Mouse (Mus musculus) heart, embryonic 14.5 days (tissue): ENCODE data around the gene Zbtb20. TPM values are rescaled to one million over a fixed set of nuclear protein-coding genes. Genes with fewer than 3 reads are reported as not detected.

Experiments used
- ATAC-seq: fragments of 200-750 bp; cut with Nextera tagmentation; 2 replicates; pipeline ENCODE4 v1.8.0; 2017; ENCODE audit warnings: low read depth, moderate TSS enrichment; ENCODE audit not compliant: insufficient number of reproducible peaks, insufficient read depth, low FRiP score
- H3K27ac ChIP-seq, 2 experiments: fragments of 200-500 bp in 1 of 2; fragments of 300-500 bp in 1 of 2; sonication (generic) in 1 of 2; replicated peaks in 1 of 2; 2 replicates each; pipeline ENCODE4 v1.5.1; 2012 to 2014; ENCODE audit warnings: low read depth in 2 of 2, low read length in 2 of 2, control low read depth in 1 of 2, mild to moderate bottlenecking in 1 of 2, mixed read lengths in 1 of 2; ENCODE audit not compliant: control insufficient read depth in 1 of 2, insufficient read depth in 1 of 2
- H3K27me3 ChIP-seq: fragments of 300-500 bp; sonication (generic); 2 replicates; pipeline ENCODE4 v1.6.1; 2014; ENCODE audit warnings: mild to moderate bottlenecking, low read length, control low read depth; ENCODE audit not compliant: control insufficient read depth, insufficient read depth
- H3K36me3 ChIP-seq: fragments of 300-500 bp; sonication (generic); 2 replicates; pipeline ENCODE4 v1.6.1; 2014; ENCODE audit warnings: mild to moderate bottlenecking, control low read depth, low read length, mixed read lengths; ENCODE audit not compliant: control insufficient read depth, insufficient read depth
- H3K4me1 ChIP-seq, 2 experiments: fragments of 200-500 bp in 1 of 2; fragments of 300-500 bp in 1 of 2; sonication (generic) in 1 of 2; 2 replicates each; pipeline ENCODE4 v1.6.1; 2012 to 2014; ENCODE audit warnings: low read length in 2 of 2, control low read depth in 1 of 2, mixed read lengths in 1 of 2; ENCODE audit not compliant: control insufficient read depth in 2 of 2, insufficient read depth in 2 of 2
- H3K4me2 ChIP-seq: fragments of 300-500 bp; sonication (generic); 2 replicates; pipeline ENCODE4 v1.6.1; 2014; ENCODE audit warnings: mild to moderate bottlenecking, low read length
- H3K4me3 ChIP-seq, 2 experiments: fragments of 200-500 bp in 1 of 2; fragments of 300-500 bp in 1 of 2; sonication (generic) in 1 of 2; 2 replicates each; pipeline ENCODE4 v1.5.1; 2012 to 2014; ENCODE audit warnings: low read length in 2 of 2, mild to moderate bottlenecking in 2 of 2, control low read depth in 1 of 2, low read depth in 1 of 2, moderate library complexity in 1 of 2; ENCODE audit not compliant: control insufficient read depth in 1 of 2, insufficient read depth in 1 of 2
- H3K9ac ChIP-seq: fragments of 300-500 bp; sonication (generic); 2 replicates; pipeline ENCODE4 v1.6.1; 2014; ENCODE audit warnings: mild to moderate bottlenecking, low read length
- H3K9me3 ChIP-seq: fragments of 300-500 bp; sonication (generic); 2 replicates; pipeline ENCODE4 v1.6.1; 2016; ENCODE audit warnings: low read length, control low read depth; ENCODE audit not compliant: control insufficient read depth
- WGBS: fragments of 180-500 bp; shearing (Covaris S2); extraction: QIAGEN DNeasy Blood & Tissue Kit; methylation state at CpG from one replicate; pipeline ENCODE4 v1.1.7; 2014; 5-methylcytosine and 5-hydroxymethylcytosine counted together
- polyA plus RNA-seq: library from polyadenylated mRNA; unstranded; fragments of >200 nt; fragmentation: Nextera tagmentation; extraction: Ambion mirVana; gene quantifications from 2 replicates; pipeline ENCODE4 v1.2.1, GENCODE M21; 2014

Gene Zbtb20
- polyA plus RNA-seq, 1 experiment from 2014 or later: 50.3 TPM

DNA sequence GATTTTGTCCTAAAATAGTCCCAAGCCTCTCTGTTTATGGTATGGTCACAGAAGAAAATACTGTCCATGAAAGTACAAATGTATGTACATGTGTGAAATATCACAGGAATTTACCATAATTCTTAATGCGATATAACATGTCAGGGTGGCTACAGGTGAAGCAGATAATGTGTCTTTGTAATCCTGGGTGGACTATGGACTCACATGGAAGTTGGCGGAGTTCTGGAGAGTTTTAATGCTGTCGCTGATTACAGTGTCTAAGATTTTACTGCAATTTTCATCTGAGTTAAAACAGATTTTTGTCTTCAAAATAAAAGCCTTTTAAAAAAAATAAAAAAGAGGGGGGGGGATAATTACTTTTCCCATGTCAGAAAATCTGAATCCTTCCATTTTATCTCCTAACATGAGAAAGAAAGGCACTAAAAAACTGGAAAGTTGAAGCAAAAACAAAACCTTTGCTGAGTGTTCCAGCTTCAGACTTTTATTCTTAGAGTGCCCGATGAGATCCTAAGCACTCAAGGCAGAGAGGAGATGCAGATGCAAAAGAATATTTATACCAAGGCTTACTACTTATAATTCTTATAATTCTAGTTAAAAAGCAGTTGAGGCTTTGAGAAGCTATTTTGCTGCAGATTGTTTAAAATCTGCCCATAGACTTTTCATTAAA is 509.4 kb downstream of the Zbtb20 start:
- no peak for ATAC-seq
- Histone ChIP-seq H3K4me2 (no peak overlapping the region), H3K4me1 (peaks cover 0 to 15% of the 10 kb centered on the region in 2 experiments; a peak in 1 of 4 replicates), H3K27ac (no peak overlapping the region), H3K27me3 (no peaks in the 10 kb centered on the region), H3K4me3 (no peak overlapping the region), H3K9me3 (no peaks in the 10 kb centered on the region), H3K9ac (no peak overlapping the region), H3K36me3 (no peaks in the 10 kb centered on the region)
- 86% methylated on average over 4 of the region's 4 CpGs for WGBS

DNA sequence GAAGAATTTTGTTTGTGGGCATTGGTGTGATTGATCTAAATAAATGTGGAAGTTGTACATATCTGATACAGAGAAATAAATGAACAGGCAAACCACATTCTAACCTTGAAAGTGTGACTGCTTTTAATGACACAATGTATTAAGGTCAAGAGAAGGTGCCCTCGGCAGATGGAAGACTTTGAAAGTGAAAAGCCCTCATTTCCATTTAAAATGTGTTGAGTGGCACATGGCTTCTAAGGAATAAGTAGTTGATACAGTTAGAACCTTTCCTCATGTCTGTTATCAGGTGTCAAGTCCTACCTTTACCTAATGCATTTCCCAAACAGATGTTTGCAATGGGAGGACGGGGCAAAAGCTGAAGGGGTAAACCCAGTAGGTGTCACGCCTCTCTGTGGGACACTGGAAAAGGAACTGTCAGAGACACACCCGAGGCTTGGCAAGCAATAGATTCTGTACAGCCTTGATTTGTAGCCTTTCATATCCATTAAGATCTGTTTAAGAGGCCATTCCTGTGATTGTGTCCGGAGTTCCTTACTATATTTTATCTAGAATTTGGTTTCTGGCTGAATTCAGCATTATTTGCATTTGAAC is 510.0 kb downstream of the Zbtb20 start:
- no peaks in the 10 kb centered on the region for H3K27me3 ChIP-seq
- H3K36me3 ChIP-seq: no peaks in the 10 kb centered on the region
- 65% methylated on average over 5 of the region's 5 CpGs for WGBS
- H3K9ac ChIP-seq: no peak overlapping the region
- no peak overlapping the region for H3K27ac ChIP-seq
- no peak overlapping the region for H3K4me3 ChIP-seq
- peaks cover 0 to 14% of the 10 kb centered on the region in 2 experiments; a peak in 1 of 4 replicates for H3K4me1 ChIP-seq
- H3K9me3 ChIP-seq: no peaks in the 10 kb centered on the region
- no peak for ATAC-seq
- no peak overlapping the region for H3K4me2 ChIP-seq

DNA sequence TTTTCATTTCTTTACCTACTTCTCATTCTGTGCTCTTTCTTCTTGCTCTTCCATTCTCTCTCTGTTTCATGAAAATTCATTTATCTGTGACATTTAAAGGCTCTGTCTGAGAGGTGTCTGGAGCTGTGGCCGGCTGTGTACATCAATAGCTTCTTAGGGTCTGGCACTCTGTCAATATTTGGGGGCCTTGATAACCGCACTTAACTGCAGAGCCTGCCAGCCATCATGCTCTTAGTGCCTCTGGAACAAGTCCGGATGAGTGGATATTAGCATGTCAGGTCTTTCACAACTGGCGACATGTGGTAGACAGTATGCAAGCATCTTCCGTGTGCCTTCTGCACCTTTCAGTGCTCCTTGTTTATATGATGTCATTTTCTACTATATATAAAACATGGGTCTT is 510.7 kb downstream of the Zbtb20 start:
- peak overlapping the region; percentile 22; the same call in 1 of the 2 replicates for H3K4me2 ChIP-seq
- no peaks in the 10 kb centered on the region for H3K36me3 ChIP-seq
- H3K27me3 ChIP-seq: no peaks in the 10 kb centered on the region
- no peak for ATAC-seq
- H3K4me3 ChIP-seq: no peak overlapping the region
- 19% methylated on average over 5 of the region's 5 CpGs for WGBS
- H3K9me3 ChIP-seq: no peaks in the 10 kb centered on the region
- peaks cover 0 to 14% of the 10 kb centered on the region in 2 experiments; a peak in 1 of 4 replicates for H3K4me1 ChIP-seq
- H3K9ac ChIP-seq: no peak overlapping the region
- H3K27ac ChIP-seq: no peak overlapping the region

DNA sequence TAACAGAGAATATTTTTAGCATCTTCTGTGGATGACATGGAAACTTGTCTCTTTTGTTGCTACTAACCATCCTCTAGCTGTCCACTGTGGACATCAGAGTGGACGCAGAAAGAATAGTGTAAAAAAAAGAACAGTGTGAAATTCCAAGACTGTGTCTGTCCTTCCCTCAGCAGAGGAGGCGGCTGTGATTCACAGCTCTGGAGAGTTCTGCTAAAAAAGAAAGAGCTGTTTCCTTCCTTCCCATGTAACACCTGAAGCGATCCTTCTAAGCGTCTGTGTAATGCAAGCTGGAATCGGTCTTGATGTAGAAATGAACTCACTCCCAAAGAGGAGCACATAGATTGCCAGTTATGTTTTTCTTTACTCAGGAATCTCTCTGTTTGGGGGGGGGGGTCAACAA is 512.7 kb downstream of the Zbtb20 start:
- H3K4me2 ChIP-seq: no peak overlapping the region
- ATAC-seq: no peak
- H3K36me3 ChIP-seq: no peaks in the 10 kb centered on the region
- 83% methylated on average over 5 of the region's 5 CpGs for WGBS
- no peak overlapping the region for H3K4me3 ChIP-seq
- H3K27me3 ChIP-seq: no peaks in the 10 kb centered on the region
- peaks cover 0 to 14% of the 10 kb centered on the region in 2 experiments; a peak in 1 of 4 replicates for H3K4me1 ChIP-seq
- no peak overlapping the region for H3K9ac ChIP-seq
- no peak overlapping the region for H3K27ac ChIP-seq
- H3K9me3 ChIP-seq: no peaks in the 10 kb centered on the region

DNA sequence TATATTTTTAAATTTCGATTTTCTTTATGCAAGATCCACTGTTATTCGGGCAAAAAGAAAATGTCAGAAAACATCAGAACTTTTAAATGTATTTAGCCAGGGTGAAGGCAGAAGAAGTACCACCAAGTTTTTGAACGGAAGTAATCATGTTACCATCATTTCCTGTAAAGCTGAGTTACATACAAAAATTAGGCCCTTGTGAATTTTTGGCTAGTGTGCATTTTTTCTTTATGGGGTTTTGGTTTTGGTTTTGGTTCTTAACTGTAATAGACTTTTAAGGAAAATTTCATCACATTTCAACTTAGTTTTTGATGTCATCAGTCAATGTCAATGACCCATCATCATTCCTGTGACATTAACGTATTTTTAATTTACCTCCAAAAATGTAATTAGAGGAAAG is 514.7 kb downstream of the Zbtb20 start:
- 84% methylated on average over 4 of the region's 4 CpGs for whole genome bisulfite sequencing
- Histone ChIP-seq H3K9ac (no peak overlapping the region), H3K27me3 (no peaks in the 10 kb centered on the region), H3K9me3 (no peaks in the 10 kb centered on the region), H3K4me2 (no peak overlapping the region), H3K27ac (no peak overlapping the region), H3K4me3 (no peak overlapping the region), H3K4me1 (peaks cover 5 to 25% of the 10 kb centered on the region in 2 experiments), H3K36me3 (no peaks in the 10 kb centered on the region)
- ATAC-seq: no peak

DNA sequence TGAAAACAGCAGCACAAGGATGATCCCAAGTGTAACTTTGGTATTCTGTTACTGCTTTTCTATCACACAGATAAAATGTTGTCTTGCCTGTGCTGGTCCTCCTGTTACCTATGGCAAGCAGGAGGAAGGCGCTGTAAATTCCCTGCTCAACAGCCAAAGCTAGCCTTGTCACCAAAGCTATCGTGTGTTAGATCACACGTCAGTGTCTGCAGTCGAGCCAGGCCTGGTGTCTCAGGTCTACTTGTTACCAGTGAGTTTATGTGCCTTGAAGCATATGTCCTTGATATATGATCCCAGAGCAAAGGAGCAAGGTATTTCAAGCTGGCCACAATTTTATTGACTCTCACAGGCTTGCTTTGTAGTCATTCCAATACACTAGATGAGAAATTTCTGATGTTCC is 517.7 kb downstream of the Zbtb20 start:
- 63% methylated on average over 4 of the region's 4 CpGs for WGBS
- ATAC-seq: no peak

DNA sequence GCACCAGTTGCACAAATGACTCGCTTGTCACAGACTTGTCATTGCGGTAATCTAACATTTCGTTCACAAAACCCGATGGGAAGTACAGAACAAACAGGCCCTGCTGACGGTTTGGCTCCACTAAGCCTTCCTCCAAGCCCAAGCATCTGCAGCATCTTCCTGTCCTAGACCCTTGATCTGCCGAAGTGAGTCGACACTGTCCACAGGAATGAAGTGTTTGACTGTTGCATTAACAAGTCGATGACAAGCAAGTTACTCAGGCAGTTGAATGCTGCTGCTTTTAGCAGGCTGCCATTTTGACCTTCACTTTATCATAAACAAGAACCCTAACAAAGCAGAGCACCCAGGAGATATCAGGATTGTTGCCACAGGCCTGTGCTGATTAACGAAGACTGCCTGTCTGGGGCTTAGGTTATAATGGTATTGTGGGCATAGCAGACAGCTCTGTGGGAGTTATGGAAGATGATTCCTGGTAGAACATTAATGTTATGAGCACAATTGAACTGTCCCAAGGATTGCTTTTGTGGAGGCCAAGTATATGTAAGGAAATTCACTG is 518.4 kb downstream of the Zbtb20 start:
- no peaks in the 10 kb centered on the region for H3K27me3 ChIP-seq
- H3K4me3 ChIP-seq: no peak overlapping the region
- no peak for ATAC-seq
- H3K4me2 ChIP-seq: peak overlapping the region; percentile 1; the same call in 1 of the 2 replicates
- peaks cover 5 to 18% of the 10 kb centered on the region in 2 experiments for H3K4me1 ChIP-seq
- no peaks in the 10 kb centered on the region for H3K9me3 ChIP-seq
- no peak overlapping the region for H3K9ac ChIP-seq
- 21% methylated on average over 9 of the region's 9 CpGs for WGBS
- no peaks in the 10 kb centered on the region for H3K36me3 ChIP-seq
- H3K27ac ChIP-seq: peak overlapping the region; percentile 79 to 80

More for the DNA sequence above, 517.7 kb downstream of the Zbtb20 start:
- Histone ChIP-seq H3K36me3 (no peaks in the 10 kb centered on the region), H3K9ac (no peak overlapping the region), H3K4me2 (no peak overlapping the region), H3K4me3 (no peak overlapping the region), H3K4me1 (peaks cover 5 to 18% of the 10 kb centered on the region in 2 experiments), H3K27ac (peak overlapping the region; percentile 79 to 80; a peak in 3 of 4 replicates), H3K27me3 (no peaks in the 10 kb centered on the region), H3K9me3 (no peaks in the 10 kb centered on the region)
